In the genomic region with DNA sequence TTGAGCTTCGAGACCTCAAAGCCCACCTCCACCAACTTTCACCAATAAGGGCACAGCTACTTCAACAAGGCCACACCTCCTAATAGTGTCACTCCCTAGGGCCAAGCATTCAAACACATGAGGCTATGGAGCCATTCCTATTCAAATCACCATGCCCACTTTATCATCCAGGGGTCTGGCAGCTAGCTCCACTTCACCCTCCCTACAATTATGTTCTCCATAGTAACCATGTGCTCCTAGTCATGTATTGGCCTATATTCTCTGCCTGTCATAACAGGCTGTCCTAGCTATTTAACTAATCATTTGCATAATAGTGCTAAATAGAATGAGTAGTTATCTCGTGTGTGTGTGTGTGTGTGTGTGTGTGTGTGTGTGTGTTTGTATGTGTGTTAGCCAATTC, we compare ENCODE assay signal across 25 mouse cellular contexts.
DNase-seq lines count a peak whose midpoint lies in the region; ATAC-seq and TF ChIP-seq lines count a peak whose summit lies in the region.
"Had no signal": no experiment of that assay in that cellular context is flagged by ENCODE, and none has a peak within 500 bp of the region (broad histone marks: within the 10 kb centered on the region; RNA-seq: fewer than 3 reads in every experiment).

No protein-coding gene starts in this region.

- no peak overlapping the region for H3K4me2 ChIP-seq in hindbrain, embryonic 12.5 days (replicated peaks)
- H3K4me2 ChIP-seq in hindbrain, embryonic 13.5 days = no peak overlapping the region
- no peak overlapping the region for H3K4me2 ChIP-seq in midbrain, embryonic 14.5 days (ENCODE audit: low read length)
- H3K4me2 ChIP-seq in midbrain, embryonic 15.5 days = no peak overlapping the region
- no peak overlapping the region for H3K4me2 ChIP-seq in forebrain, embryonic 15.5 days (replicated peaks)
- no peak overlapping the region for H3K4me2 ChIP-seq in midbrain, embryonic 16.5 days (ENCODE audit: low read length)
- no peak overlapping the region for H3K4me2 ChIP-seq in liver, postnatal 0 days (ENCODE audit: low read depth, low read length)
- H3K4me2 ChIP-seq: limb, embryonic 13.5 days; liver, embryonic 11.5 days had no signal

- no peak overlapping the region for H3K4me3 ChIP-seq in hindbrain, embryonic 12.5 days
- no peak overlapping the region for H3K4me3 ChIP-seq in hindbrain, embryonic 13.5 days
- no peak overlapping the region for H3K4me3 ChIP-seq in midbrain, embryonic 14.5 days (replicated peaks; ENCODE audit: low read depth, low read length)
- no peak overlapping the region for H3K4me3 ChIP-seq in midbrain, embryonic 15.5 days
- H3K4me3 ChIP-seq in forebrain, embryonic 15.5 days = no peak overlapping the region
- no peak overlapping the region for H3K4me3 ChIP-seq in midbrain, embryonic 16.5 days (ENCODE audit: low read depth, low read length)
- H3K4me3 ChIP-seq in liver, postnatal 0 days (ENCODE audit: low read depth, low read length) = no peak overlapping the region
- H3K4me3 ChIP-seq: erythroblast, embryonic 14.5 days; layer of hippocampus, adult 2 months; left cerebral cortex, adult 2 months; limb, embryonic 13.5 days had no signal

- no peaks in the 10 kb centered on the region for H3K9me3 ChIP-seq in hindbrain, embryonic 12.5 days (replicated peaks)
- no peaks in the 10 kb centered on the region for H3K9me3 ChIP-seq in hindbrain, embryonic 13.5 days
- H3K9me3 ChIP-seq in midbrain, embryonic 14.5 days (ENCODE audit: control insufficient read depth, low read length) = no peaks in the 10 kb centered on the region
- no peaks in the 10 kb centered on the region for H3K9me3 ChIP-seq in midbrain, embryonic 15.5 days
- H3K9me3 ChIP-seq in forebrain, embryonic 15.5 days = no peaks in the 10 kb centered on the region
- H3K9me3 ChIP-seq in midbrain, embryonic 16.5 days (replicated peaks; ENCODE audit: control insufficient read depth, low read length, poor library complexity, severe bottlenecking) = no peaks in the 10 kb centered on the region
- no peaks in the 10 kb centered on the region for H3K9me3 ChIP-seq in liver, postnatal 0 days (ENCODE audit: low read length)
- H3K9me3 ChIP-seq: limb, embryonic 13.5 days had no signal

- TF ChIP-seq EP300 in liver, postnatal 0 days (IDR thresholded peaks at IDR 0.05; ENCODE audit: low read depth) = no peak

- H3K9ac ChIP-seq in hindbrain, embryonic 12.5 days = no peak overlapping the region
- H3K9ac ChIP-seq in hindbrain, embryonic 13.5 days = no peak overlapping the region
- no peak overlapping the region for H3K9ac ChIP-seq in midbrain, embryonic 14.5 days (replicated peaks; ENCODE audit: low read length)
- H3K9ac ChIP-seq in midbrain, embryonic 15.5 days = no peak overlapping the region
- H3K9ac ChIP-seq in forebrain, embryonic 15.5 days (replicated peaks) = no peak overlapping the region
- H3K9ac ChIP-seq in midbrain, embryonic 16.5 days (ENCODE audit: low read depth, low read length) = no peak overlapping the region
- H3K9ac ChIP-seq in liver, postnatal 0 days (replicated peaks) = no peak overlapping the region
- H3K9ac ChIP-seq: limb, embryonic 13.5 days had no signal

- no peak for DNase-seq in midbrain, embryonic 14.5 days
- no peak for DNase-seq in liver, postnatal 0 days
- DNase-seq: adrenal gland, postnatal 14 days; cerebellum, adult 11-12 months; cerebellum, postnatal 10 days; gastrocnemius, postnatal 14 days; heart, postnatal 14 days; kidney, adult 2 months; kidney, postnatal 36 days; lung, postnatal 36 days; right cerebral cortex, postnatal 4 days; thymus, adult 2 months; thymus, postnatal 36 days had no signal

- H3K36me3 ChIP-seq in hindbrain, embryonic 12.5 days = no peaks in the 10 kb centered on the region
- H3K36me3 ChIP-seq in hindbrain, embryonic 13.5 days = no peaks in the 10 kb centered on the region
- H3K36me3 ChIP-seq in midbrain, embryonic 14.5 days (ENCODE audit: control insufficient read depth, insufficient read depth, low read length) = no peaks in the 10 kb centered on the region
- no peaks in the 10 kb centered on the region for H3K36me3 ChIP-seq in midbrain, embryonic 15.5 days (replicated peaks)
- H3K36me3 ChIP-seq in forebrain, embryonic 15.5 days = no peaks in the 10 kb centered on the region
- H3K36me3 ChIP-seq in midbrain, embryonic 16.5 days (ENCODE audit: control insufficient read depth, insufficient read depth, low read length) = no peaks in the 10 kb centered on the region
- H3K36me3 ChIP-seq in liver, postnatal 0 days (replicated peaks; ENCODE audit: insufficient read depth, low read length) = no peaks in the 10 kb centered on the region
- H3K36me3 ChIP-seq: limb, embryonic 13.5 days had no signal

- ATAC-seq in hindbrain, embryonic 12.5 days (ENCODE audit: low FRiP score) = 0 out of 2 replicates have a peak, but pooled peaks have one; percentile 26
- no peak for ATAC-seq in hindbrain, embryonic 13.5 days (ENCODE audit: low FRiP score)
- peak; percentile 34; the same call in 1 of the 2 replicates for ATAC-seq in midbrain, embryonic 14.5 days (ENCODE audit: low FRiP score, low TSS enrichment)
- no peak; the same call in 1 of the 2 replicates for ATAC-seq in midbrain, embryonic 15.5 days (replicated peaks)
- peak; percentile 76 for ATAC-seq in forebrain, embryonic 15.5 days (replicated peaks)
- peak; percentile 39; the same call in 1 of the 2 replicates for ATAC-seq in midbrain, embryonic 16.5 days
- no peak for ATAC-seq in monocyte, adult 5-6 weeks (replicated peaks; ENCODE audit: insufficient number of reproducible peaks, low FRiP score, low TSS enrichment, poor library complexity, severe bottlenecking)
- ATAC-seq in liver, postnatal 0 days = no peak
- ATAC-seq: CD4-positive, CD25-positive, alpha-beta regulatory T cell, adult 4 months had no signal

- H3K27me3 ChIP-seq in hindbrain, embryonic 12.5 days = no peaks in the 10 kb centered on the region
- H3K27me3 ChIP-seq in hindbrain, embryonic 13.5 days = no peaks in the 10 kb centered on the region
- H3K27me3 ChIP-seq in midbrain, embryonic 14.5 days (ENCODE audit: control insufficient read depth, insufficient read depth, low read length) = no peaks in the 10 kb centered on the region
- H3K27me3 ChIP-seq in midbrain, embryonic 15.5 days (replicated peaks) = no peaks in the 10 kb centered on the region
- peaks cover 3% of the 10 kb centered on the region; the same call in 1 of the 2 replicates for H3K27me3 ChIP-seq in forebrain, embryonic 15.5 days
- H3K27me3 ChIP-seq in midbrain, embryonic 16.5 days (ENCODE audit: control insufficient read depth, insufficient read depth, low read depth, low read length) = no peaks in the 10 kb centered on the region
- no peaks in the 10 kb centered on the region for H3K27me3 ChIP-seq in liver, postnatal 0 days (ENCODE audit: insufficient read depth, low read length)
- H3K27me3 ChIP-seq: limb, embryonic 13.5 days had no signal

- no peak overlapping the region for H3K27ac ChIP-seq in hindbrain, embryonic 12.5 days
- H3K27ac ChIP-seq in hindbrain, embryonic 13.5 days = no peak overlapping the region
- no peak overlapping the region for H3K27ac ChIP-seq in midbrain, embryonic 14.5 days (replicated peaks; ENCODE audit: low read depth, low read length)
- H3K27ac ChIP-seq in midbrain, embryonic 15.5 days = no peak overlapping the region
- no peak overlapping the region for H3K27ac ChIP-seq in forebrain, embryonic 15.5 days (replicated peaks)
- H3K27ac ChIP-seq in midbrain, embryonic 16.5 days (ENCODE audit: low read length) = no peak overlapping the region
- no peak overlapping the region for H3K27ac ChIP-seq in liver, postnatal 0 days (ENCODE audit: low read depth)
- H3K27ac ChIP-seq: layer of hippocampus, adult 2 months; left cerebral cortex, adult 2 months; limb, embryonic 13.5 days had no signal

- no peak for TF ChIP-seq CTCF in liver, postnatal 0 days (IDR thresholded peaks at IDR 0.05; ENCODE audit: low read depth)

- peaks cover 7% of the 10 kb centered on the region for H3K4me1 ChIP-seq in hindbrain, embryonic 12.5 days
- peaks cover 4% of the 10 kb centered on the region for H3K4me1 ChIP-seq in hindbrain, embryonic 13.5 days (replicated peaks)
- no peaks in the 10 kb centered on the region for H3K4me1 ChIP-seq in midbrain, embryonic 14.5 days (ENCODE audit: control insufficient read depth, insufficient read depth, low read length)
- H3K4me1 ChIP-seq in midbrain, embryonic 15.5 days = no peaks in the 10 kb centered on the region
- no peaks in the 10 kb centered on the region for H3K4me1 ChIP-seq in forebrain, embryonic 15.5 days
- H3K4me1 ChIP-seq in midbrain, embryonic 16.5 days (ENCODE audit: control insufficient read depth, insufficient read depth, low read length) = no peaks in the 10 kb centered on the region
- H3K4me1 ChIP-seq in liver, postnatal 0 days (ENCODE audit: insufficient read depth) = peaks cover 3% of the 10 kb centered on the region; the same call in 1 of the 2 replicates

- 56% methylated on average over 2 of the region's 2 CpGs for WGBS in hindbrain, embryonic 12.5 days
- WGBS in hindbrain, embryonic 13.5 days = 50% methylated on average over 2 of the region's 2 CpGs
- WGBS in midbrain, embryonic 14.5 days = 80% methylated on average over 2 of the region's 2 CpGs
- WGBS in midbrain, embryonic 15.5 days = 75% methylated on average over 2 of the region's 2 CpGs
- 36% methylated on average over 2 of the region's 2 CpGs for WGBS in forebrain, embryonic 15.5 days
- WGBS in midbrain, embryonic 16.5 days = 74% methylated on average over 2 of the region's 2 CpGs
- WGBS in liver, postnatal 0 days (ENCODE audit: insufficient replicate concordance) = 68% methylated on average over 2 of the region's 2 CpGs

Comparison
In these comparisons a context has a peak if more than half of its experiments do, and no peak if none do; other contexts are left out.
1. ATAC-seq: peak in hindbrain, embryonic 12.5 days (single experiment), midbrain, embryonic 14.5 days (single experiment), forebrain, embryonic 15.5 days (single experiment) and midbrain, embryonic 16.5 days (single experiment); none in hindbrain, embryonic 13.5 days (single experiment), midbrain, embryonic 15.5 days (single experiment), monocyte, adult 5-6 weeks (single experiment) and liver, postnatal 0 days (single experiment).